Mouse (Mus musculus): ENCODE results near the gene Ammecr1. TPM values are rescaled to one million over a fixed set of nuclear protein-coding genes. Genes with fewer than 3 reads are reported as not detected.
A peak's percentile ranks its signal among the peaks of the same experiment; 100 is the strongest.

The Ammecr1 gene
- polyA plus RNA-seq, 1 experiment from 2014 or later, result 4.9 TPM

DNA sequence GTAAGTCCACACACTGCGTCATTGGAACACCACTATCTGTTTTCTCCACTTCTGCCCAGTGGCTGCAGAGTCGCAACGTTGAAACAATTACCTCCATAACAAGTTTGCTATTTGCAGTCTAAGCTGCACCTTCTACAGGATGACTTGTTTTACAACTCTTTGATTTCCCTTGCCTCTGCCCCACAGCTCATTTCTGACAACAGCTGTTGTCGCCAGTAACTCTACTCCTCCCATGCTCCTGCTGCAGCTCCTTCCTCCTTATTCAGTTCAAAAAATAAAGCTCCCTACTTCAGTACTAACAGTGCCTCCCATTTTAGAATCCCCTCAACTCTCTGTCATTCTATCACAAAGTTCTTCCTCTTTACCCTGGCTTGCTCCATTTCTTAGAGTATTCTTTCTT is 12.7 kb upstream of the Ammecr1 start:
- Histone ChIP-seq H3K36me3 (no peaks in the 10 kb centered on the region), H3K27me3 (peaks cover 31% of the 10 kb centered on the region), H3K27ac (no peak overlapping the region), H3K9me3 (no peaks in the 10 kb centered on the region), H3K4me3 (replicated peaks) (no peak overlapping the region), H3K9ac (replicated peaks) (no peak overlapping the region), H3K4me2 (replicated peaks) (no peak overlapping the region), H3K4me1 (replicated peaks) (no peaks in the 10 kb centered on the region)
- 71% methylated on average over 4 of the region's 4 CpGs for WGBS
- no peak for ATAC-seq

DNA sequence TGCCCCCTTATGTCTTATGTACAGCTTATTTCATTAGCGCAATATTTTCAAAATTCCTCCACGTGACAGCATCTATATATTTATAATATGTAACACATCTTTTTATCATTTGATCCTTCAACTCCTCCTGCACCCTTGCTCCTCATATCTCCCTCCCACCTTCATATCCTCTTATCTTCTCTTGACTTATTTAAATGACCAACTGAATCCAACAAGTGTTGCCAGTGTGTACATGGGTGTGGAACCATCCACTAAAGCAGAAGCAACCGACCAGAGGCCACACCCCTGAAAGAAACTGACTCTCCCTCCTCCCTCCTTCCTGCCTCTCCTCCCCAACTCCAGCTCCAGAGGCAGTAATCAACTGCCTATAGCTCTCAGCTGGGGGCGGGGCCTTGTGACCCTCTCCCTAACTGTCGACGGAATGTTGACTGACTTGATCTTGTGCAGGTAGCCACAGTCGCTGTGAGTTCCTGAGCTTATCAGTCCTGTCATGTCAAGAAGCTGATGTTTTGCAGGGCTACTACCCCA is 6.0 kb upstream of the Ammecr1 start:
- no peak overlapping the region for H3K9ac ChIP-seq (replicated peaks)
- H3K27me3 ChIP-seq, result peaks cover 26% of the 10 kb centered on the region
- no peak overlapping the region for H3K27ac ChIP-seq
- H3K36me3 ChIP-seq, result no peaks in the 10 kb centered on the region
- no peaks in the 10 kb centered on the region for H3K9me3 ChIP-seq
- no peaks in the 10 kb centered on the region for H3K4me1 ChIP-seq (replicated peaks)
- no peak overlapping the region for H3K4me3 ChIP-seq (replicated peaks)
- 49% methylated on average over 7 of the region's 7 CpGs for WGBS
- H3K4me2 ChIP-seq (replicated peaks), result no peak overlapping the region
- no peak for ATAC-seq

DNA sequence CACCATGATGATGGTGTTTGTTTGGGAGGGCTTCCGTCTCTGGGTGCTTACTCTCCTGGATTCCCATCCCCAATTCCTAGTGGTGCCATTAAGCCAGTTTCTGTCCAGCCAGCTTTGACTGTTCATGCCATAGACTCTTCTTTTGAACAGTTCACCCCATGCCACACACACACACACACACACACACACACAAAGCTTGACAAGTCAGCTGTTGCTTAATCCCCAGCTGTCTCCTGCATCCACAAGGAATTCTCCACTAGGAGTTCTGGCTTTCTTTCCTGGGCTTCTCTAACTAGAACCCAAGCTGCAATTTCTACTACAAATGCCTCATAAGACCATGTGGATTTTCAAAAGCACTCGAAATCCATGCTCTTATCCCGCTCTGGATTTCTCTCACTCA is 5.2 kb upstream of the Ammecr1 start:
- H3K9ac ChIP-seq (replicated peaks), result no peak overlapping the region
- peaks cover 24% of the 10 kb centered on the region for H3K27me3 ChIP-seq
- no peak overlapping the region for H3K4me3 ChIP-seq (replicated peaks)
- no peak overlapping the region for H3K27ac ChIP-seq
- H3K4me1 ChIP-seq (replicated peaks), result no peaks in the 10 kb centered on the region
- H3K4me2 ChIP-seq (replicated peaks), result no peak overlapping the region
- no peak for ATAC-seq
- H3K36me3 ChIP-seq, result no peaks in the 10 kb centered on the region
- no peaks in the 10 kb centered on the region for H3K9me3 ChIP-seq
- 90% methylated on average over 3 of the region's 3 CpGs for WGBS

DNA sequence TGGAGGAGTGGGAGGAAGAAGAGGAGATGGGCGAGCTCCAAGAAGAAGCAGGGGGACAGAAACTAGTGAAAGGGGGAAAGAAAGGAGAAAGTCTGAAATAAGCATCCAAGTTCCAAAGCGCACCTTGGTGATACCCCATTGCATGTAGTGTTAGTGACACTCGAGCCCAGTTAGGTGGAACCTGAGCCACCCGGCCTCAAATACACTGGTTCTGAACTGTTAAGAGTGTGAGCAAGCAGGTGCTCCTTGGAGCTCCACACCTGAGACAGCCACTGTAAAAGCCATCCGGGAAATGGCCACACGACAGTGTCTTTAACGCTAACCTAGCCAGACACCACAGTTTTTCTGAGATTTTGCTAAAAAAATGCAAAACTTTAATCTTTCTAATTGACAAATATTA is 539 bp upstream of the Ammecr1 start:
- peak overlapping the region; percentile 69 for H3K4me3 ChIP-seq (replicated peaks)
- H3K27me3 ChIP-seq, result peaks cover 37% of the 10 kb centered on the region
- H3K36me3 ChIP-seq, result no peaks in the 10 kb centered on the region
- 36% methylated on average over 7 of the region's 7 CpGs for WGBS
- peak overlapping the region; percentile 29; the same call in 1 of the 2 replicates for H3K9ac ChIP-seq (replicated peaks)
- peak overlapping the region; percentile 47 for H3K4me2 ChIP-seq (replicated peaks)
- ATAC-seq, result 0 out of 2 replicates have a peak, but pooled peaks have one; percentile 19
- H3K4me1 ChIP-seq (replicated peaks), result no peaks in the 10 kb centered on the region
- no peaks in the 10 kb centered on the region for H3K9me3 ChIP-seq
- 0 out of 2 replicates have a peak overlapping the region, but pooled peaks have one; percentile 92 for H3K27ac ChIP-seq

DNA sequence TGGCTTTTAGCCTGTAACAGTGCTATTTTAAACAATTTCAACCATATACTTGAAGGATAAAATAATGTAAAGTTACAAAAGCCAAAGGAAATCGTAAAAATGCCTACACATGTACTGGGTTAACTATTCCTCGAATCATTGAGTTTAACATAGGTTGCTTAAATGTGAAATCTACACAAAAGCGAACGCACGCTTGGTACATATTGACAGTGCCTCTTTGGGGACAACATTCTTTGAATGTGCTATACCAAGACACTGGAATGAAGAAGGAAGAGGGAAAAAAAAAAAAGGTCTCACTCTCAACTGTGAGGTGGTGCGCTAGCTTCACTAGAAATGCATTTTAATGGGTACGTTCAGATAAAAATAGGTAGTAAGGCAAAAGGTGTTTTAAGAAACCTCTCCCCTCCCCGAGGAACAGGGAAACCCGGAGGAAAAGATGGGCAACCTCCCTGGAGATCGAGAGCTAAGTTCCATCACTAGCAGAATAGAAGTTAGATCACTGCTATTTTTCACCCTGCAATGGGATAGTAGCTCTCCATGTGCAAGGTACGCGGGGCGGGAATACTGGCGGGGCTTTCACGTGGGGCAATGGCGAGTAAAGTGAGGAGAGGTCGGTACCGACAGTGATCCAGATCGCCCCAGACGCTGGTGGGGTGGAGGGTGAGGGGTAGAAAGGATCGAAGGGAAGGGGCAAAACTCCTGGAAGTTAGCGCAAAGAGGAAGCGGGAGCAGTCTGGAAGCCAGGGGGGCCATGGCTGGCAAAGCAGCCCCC is 1.1 kb downstream of the Ammecr1 start:
- no peaks in the 10 kb centered on the region for H3K4me1 ChIP-seq (replicated peaks)
- peak overlapping the region; percentile 74 for H3K9ac ChIP-seq (replicated peaks)
- H3K36me3 ChIP-seq, result no peaks in the 10 kb centered on the region
- peaks cover 40% of the 10 kb centered on the region for H3K27me3 ChIP-seq
- H3K4me2 ChIP-seq (replicated peaks), result peak overlapping the region; percentile 71
- WGBS, result 28% methylated on average over 23 of the region's 23 CpGs
- no peak overlapping the region for H3K27ac ChIP-seq
- no peaks in the 10 kb centered on the region for H3K9me3 ChIP-seq
- ATAC-seq, result no peak
- peak overlapping the region; percentile 69 for H3K4me3 ChIP-seq (replicated peaks)

DNA sequence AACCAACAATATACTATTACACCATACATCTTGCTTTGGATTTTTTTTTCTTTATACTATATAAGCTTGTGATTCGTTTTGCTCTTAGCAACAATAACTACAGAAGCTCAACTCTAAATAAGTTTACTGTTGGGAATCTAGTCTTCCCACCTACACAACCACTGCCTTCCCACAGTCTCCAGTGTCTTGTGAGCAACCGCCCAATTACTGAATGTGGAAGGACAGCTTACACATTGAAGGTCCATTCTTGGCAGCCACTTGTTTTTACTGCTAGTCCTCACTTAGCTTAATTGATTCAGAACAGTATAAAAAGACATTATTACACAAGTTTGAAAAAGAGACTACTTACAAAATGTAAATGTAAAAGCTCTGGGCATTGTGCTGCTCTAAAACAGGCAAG is 6.1 kb downstream of the Ammecr1 start:
- Histone ChIP-seq H3K4me1 (replicated peaks) (no peaks in the 10 kb centered on the region), H3K27me3 (peaks cover 46% of the 10 kb centered on the region), H3K36me3 (no peaks in the 10 kb centered on the region), H3K9me3 (no peaks in the 10 kb centered on the region), H3K4me3 (replicated peaks) (no peak overlapping the region), H3K27ac (no peak overlapping the region), H3K4me2 (replicated peaks) (no peak overlapping the region), H3K9ac (replicated peaks) (no peak overlapping the region)
- no peak for ATAC-seq
- WGBS, result 61% methylated on average over 2 of the region's 2 CpGs

GRCm38 (mm10) chrX:142959674-142960307 is 6.7 kb downstream of the Ammecr1 start:
- Histone ChIP-seq H3K36me3 (no peaks in the 10 kb centered on the region), H3K4me2 (replicated peaks) (no peak overlapping the region), H3K9ac (replicated peaks) (no peak overlapping the region), H3K27me3 (peaks cover 46% of the 10 kb centered on the region), H3K27ac (no peak overlapping the region), H3K4me1 (replicated peaks) (no peaks in the 10 kb centered on the region), H3K4me3 (replicated peaks) (no peak overlapping the region), H3K9me3 (no peaks in the 10 kb centered on the region)
- no peak for ATAC-seq
- 75% methylated on average over 4 of the region's 4 CpGs for WGBS

GRCm38 (mm10) chrX:142928430-142928829 is 38.1 kb downstream of the Ammecr1 start:
- Histone ChIP-seq H3K4me3 (replicated peaks) (no peak overlapping the region), H3K4me1 (replicated peaks) (no peaks in the 10 kb centered on the region), H3K36me3 (no peaks in the 10 kb centered on the region), H3K9me3 (no peaks in the 10 kb centered on the region), H3K27me3 (no peaks in the 10 kb centered on the region), H3K27ac (no peak overlapping the region), H3K9ac (replicated peaks) (no peak overlapping the region), H3K4me2 (replicated peaks) (no peak overlapping the region)
- no peak for ATAC-seq
- WGBS, result 86% methylated on average over 4 of the region's 4 CpGs

DNA sequence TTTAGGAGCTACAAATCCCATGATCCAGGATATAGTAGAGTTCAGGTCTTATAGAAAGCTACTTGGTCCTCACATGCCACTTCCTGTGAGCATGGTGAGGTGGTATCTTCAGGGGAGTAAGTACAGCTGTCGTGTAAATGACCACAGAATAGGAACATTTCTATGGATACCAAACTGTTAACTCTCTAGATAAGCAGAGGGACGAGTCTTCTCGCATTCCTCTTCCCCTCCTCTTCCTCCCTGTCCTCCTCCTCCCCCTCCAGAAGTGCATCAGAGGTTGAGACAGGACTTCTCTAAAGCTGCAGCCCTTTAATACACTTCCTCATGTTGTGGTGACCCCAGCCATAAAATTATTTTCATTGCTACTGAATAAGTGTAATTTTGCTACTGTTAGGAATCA is 49.1 kb downstream of the Ammecr1 start:
- Histone ChIP-seq H3K36me3 (no peaks in the 10 kb centered on the region), H3K27ac (no peak overlapping the region), H3K4me3 (replicated peaks) (no peak overlapping the region), H3K4me2 (replicated peaks) (no peak overlapping the region), H3K9me3 (no peaks in the 10 kb centered on the region), H3K9ac (replicated peaks) (no peak overlapping the region), H3K4me1 (replicated peaks) (no peaks in the 10 kb centered on the region), H3K27me3 (peaks cover 10% of the 10 kb centered on the region; the same call in 1 of the 2 replicates)
- ATAC-seq, result no peak
- WGBS, result 69% methylated on average over 3 of the region's 3 CpGs

GRCm38 (mm10) chrX:142916719-142917118 is 49.8 kb downstream of the Ammecr1 start:
- H3K4me1 ChIP-seq (replicated peaks), result no peaks in the 10 kb centered on the region
- H3K9me3 ChIP-seq, result no peaks in the 10 kb centered on the region
- H3K4me3 ChIP-seq (replicated peaks), result no peak overlapping the region
- WGBS, result 64% methylated on average over 4 of the region's 4 CpGs
- no peak overlapping the region for H3K4me2 ChIP-seq (replicated peaks)
- ATAC-seq, result no peak
- no peaks in the 10 kb centered on the region for H3K36me3 ChIP-seq
- no peak overlapping the region for H3K9ac ChIP-seq (replicated peaks)
- H3K27me3 ChIP-seq, result peaks cover 10% of the 10 kb centered on the region; the same call in 1 of the 2 replicates
- H3K27ac ChIP-seq, result no peak overlapping the region

- H3K4me1 ChIP-seq (replicated peaks), result no peaks in the 10 kb centered on the region
- no peak for ATAC-seq
Measured at GRCm38 (mm10) chrX:142914208-142914607, 52.3 kb downstream of the Ammecr1 start.

DNA sequence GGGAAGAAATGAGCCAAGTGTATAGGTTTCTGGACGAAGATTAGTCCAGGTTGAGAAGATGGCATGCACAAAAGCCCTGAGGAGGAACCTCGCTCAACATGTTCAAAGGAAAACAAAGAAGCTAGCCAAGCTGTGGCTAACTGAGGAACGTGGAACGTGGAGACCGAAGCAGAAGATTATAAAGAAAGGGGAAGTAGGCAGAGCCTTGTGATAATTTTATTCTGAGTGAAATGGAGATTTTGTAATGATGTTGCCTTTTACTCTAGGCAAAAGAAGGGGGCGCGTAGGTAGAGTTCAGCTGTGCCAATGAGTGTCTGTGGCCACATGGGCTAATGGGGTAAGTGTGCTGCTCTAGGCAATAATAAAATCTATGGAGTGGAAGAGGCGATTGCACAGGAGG is 62.7 kb downstream of the Ammecr1 start:
- 80% methylated on average over 8 of the region's 8 CpGs for WGBS
- H3K27me3 ChIP-seq, result peaks cover 34% of the 10 kb centered on the region
- H3K27ac ChIP-seq, result no peak overlapping the region
- no peak overlapping the region for H3K4me2 ChIP-seq (replicated peaks)
- H3K4me3 ChIP-seq (replicated peaks), result no peak overlapping the region
- no peaks in the 10 kb centered on the region for H3K36me3 ChIP-seq
- no peak for ATAC-seq
- no peak overlapping the region for H3K9ac ChIP-seq (replicated peaks)
- no peaks in the 10 kb centered on the region for H3K4me1 ChIP-seq (replicated peaks)
- H3K9me3 ChIP-seq, result no peaks in the 10 kb centered on the region

More at GRCm38 (mm10) chrX:142914208-142914607, 52.3 kb downstream of the Ammecr1 start:
- Histone ChIP-seq H3K27me3 (peaks cover 9% of the 10 kb centered on the region; the same call in 1 of the 2 replicates), H3K9ac (replicated peaks) (no peak overlapping the region), H3K4me3 (replicated peaks) (no peak overlapping the region), H3K27ac (no peak overlapping the region), H3K36me3 (no peaks in the 10 kb centered on the region), H3K9me3 (no peaks in the 10 kb centered on the region), H3K4me2 (replicated peaks) (no peak overlapping the region)

All from midbrain, embryonic 13.5 days (tissue).